Mouse (Mus musculus): ENCODE data around the gene Snx21.

GRCm38 (mm10) chr2:164762593-164762992 lies 23.0 kb upstream of the Snx21 start:
- TF ChIP-seq CTCF (IDR thresholded peaks at IDR 0.05; ENCODE audit: control insufficient read depth, insufficient read depth, insufficient read length) (no peak), MAX (IDR thresholded peaks at IDR 0.05) (no peak), FOSL1 (IDR thresholded peaks at IDR 0.05; ENCODE audit: insufficient read depth, low read length, poor library complexity, severe bottlenecking) (no peak), USF1 (IDR thresholded peaks at IDR 0.05; ENCODE audit: low read depth) (no peak), MYOG (IDR thresholded peaks at IDR 0.05; ENCODE audit: control insufficient read depth, extremely low read depth, insufficient read length) (no peak), CEBPB (IDR thresholded peaks at IDR 0.05; ENCODE audit: low read depth) (no peak)
